Mouse (Mus musculus): ENCODE data around the gene Casq2. TPM values are rescaled to one million over a fixed set of nuclear protein-coding genes. Genes with fewer than 3 reads are reported as not detected.

The Casq2 gene
- 1 to 10 TPM in 1 of 2 experiments, under 1 TPM in 1; 0.96 to 1.9 TPM for total RNA-seq (2021)
- long read RNA-seq, experiment 1, partial matches to known transcripts, result 1 of 1 reads
- long read RNA-seq, experiment 1, other reads (novel, unspliced or antisense), result 0 of 1 reads
- long read RNA-seq, experiment 2, partial matches to known transcripts, result 0 of 6 reads
- long read RNA-seq, experiment 2, other reads (novel, unspliced or antisense), result 3 of 6 reads

GRCm38 (mm10) chr3:102086283-102086682 lies at the start of gene Casq2:
Gene Casq2, plus strand, starts transcription at chr3:102086415.
- DNase-seq (ENCODE audit: low spot score in 2 of 2), result no peak

GRCm38 (mm10) chr3:102037806-102038205 lies 48.4 kb upstream of the Casq2 start:
- DNase-seq (ENCODE audit: low spot score in 2 of 2), result no peak

GRCm38 (mm10) chr3:102038608-102039007 lies 47.6 kb upstream of the Casq2 start:
- no peak for DNase-seq (ENCODE audit: low spot score in 2 of 2)

DNA sequence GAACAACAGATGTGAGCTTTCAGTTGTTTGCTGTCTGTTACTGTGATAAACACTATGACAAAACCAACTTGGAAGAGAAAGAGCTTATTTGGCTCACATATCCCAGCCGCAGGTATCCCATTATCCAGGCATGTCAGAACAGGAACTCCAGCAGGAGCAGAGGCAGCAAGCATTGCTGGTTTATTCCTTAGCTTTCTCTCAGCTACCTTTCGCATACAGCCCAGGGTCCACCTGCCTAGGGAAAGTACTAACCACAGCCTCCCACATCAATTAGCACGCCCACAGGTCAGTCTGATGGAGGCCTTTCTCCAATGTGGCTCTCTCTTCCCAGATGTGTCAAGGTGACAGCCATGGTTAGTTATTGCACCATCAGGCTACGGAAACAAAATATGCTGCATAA lies 44.6 kb upstream of the Casq2 start:
- no peak for DNase-seq (ENCODE audit: low spot score in 2 of 2)

DNA sequence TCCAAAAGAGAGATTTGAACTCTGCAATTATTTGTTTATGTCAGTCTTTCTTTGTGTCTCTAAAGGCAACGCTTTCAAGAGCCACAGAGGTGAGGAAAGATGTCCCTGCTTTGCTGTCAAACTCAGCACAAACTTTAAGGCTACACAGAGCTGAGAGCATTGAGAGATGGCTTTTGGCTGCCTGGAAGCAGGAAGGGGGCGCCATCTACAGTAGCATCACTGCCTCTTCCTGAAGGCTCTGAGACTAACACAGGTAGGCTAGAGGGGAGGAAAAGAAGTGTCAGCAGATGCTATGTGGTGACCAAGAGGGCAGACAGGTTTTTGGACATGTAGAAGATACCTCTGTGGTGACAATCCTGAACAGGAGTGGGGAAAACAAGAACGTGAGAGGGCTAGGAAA lies 41.1 kb upstream of the Casq2 start:
- DNase-seq (ENCODE audit: low spot score in 2 of 2), result no peak

GRCm38 (mm10) chr3:102047532-102047931 lies 38.7 kb upstream of the Casq2 start:
- no peak for DNase-seq (ENCODE audit: low spot score in 2 of 2)

GRCm38 (mm10) chr3:102049207-102050104 lies 36.8 kb upstream of the Casq2 start:
- no peak for DNase-seq (ENCODE audit: low spot score in 2 of 2)

DNA sequence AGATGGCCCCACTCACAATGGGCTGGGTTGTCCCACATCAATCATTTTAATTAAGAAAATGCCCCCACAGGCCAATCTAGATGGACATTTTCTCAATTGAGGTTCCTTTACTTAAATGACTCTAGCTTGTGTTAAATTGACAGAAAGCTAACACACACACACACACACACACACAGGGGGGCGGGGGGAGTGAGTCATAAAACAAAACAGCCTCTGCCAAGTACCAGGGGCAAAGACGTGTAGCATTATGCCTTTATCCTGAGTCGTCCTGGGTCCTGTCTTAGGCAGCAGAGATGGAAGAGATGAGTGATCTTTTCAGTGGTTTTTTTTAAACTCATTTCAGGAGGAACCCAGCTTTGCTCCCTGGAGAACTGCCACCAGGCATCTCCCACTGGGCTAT lies 34.2 kb upstream of the Casq2 start:
- DNase-seq (ENCODE audit: low spot score in 2 of 2), result no peak

DNA sequence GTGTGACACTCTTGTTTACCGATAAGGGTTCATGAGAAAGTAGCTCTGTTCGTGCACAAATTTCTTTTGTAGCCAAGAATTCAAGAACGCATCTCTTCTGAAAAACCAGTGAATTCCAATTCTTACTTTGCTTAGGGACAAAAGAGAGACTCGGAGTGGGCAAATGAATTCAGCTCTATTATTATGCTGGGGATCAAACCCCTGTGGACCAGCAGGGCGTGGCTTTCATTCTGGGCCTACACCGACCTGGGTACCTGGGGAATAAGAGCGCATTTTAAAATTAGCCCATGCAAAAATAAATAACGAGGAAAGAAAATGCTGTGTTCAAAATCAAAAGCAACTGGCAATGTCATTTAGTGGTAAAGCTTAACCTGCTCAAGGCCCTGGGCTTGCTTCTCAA lies 32.9 kb upstream of the Casq2 start:
- no peak for DNase-seq (ENCODE audit: low spot score in 2 of 2)

DNA sequence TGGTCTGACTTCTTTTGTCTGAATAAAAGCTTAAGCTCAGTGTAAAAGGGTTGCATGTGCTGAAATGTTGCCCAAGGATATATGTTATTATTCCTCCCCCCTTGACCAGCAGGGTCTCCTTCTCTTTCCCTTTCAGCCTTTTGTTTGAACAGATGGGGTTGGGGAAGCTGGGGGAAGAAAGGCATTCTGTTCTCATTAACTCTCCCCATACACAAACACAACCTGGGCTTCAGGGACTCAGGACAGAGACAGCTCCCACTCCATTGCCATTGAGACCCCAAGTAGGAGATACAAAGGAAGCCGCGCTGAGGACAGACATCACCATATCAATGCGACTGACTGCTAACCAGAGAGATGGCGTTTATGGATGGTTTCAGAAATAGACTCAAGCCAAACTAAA lies 30.3 kb upstream of the Casq2 start:
- DNase-seq (ENCODE audit: low spot score in 2 of 2), result no peak

- no peak for DNase-seq (ENCODE audit: low spot score in 2 of 2)
These were observed 26.1 kb upstream of the Casq2 start for GRCm38 (mm10) chr3:102060065-102060464.

DNA sequence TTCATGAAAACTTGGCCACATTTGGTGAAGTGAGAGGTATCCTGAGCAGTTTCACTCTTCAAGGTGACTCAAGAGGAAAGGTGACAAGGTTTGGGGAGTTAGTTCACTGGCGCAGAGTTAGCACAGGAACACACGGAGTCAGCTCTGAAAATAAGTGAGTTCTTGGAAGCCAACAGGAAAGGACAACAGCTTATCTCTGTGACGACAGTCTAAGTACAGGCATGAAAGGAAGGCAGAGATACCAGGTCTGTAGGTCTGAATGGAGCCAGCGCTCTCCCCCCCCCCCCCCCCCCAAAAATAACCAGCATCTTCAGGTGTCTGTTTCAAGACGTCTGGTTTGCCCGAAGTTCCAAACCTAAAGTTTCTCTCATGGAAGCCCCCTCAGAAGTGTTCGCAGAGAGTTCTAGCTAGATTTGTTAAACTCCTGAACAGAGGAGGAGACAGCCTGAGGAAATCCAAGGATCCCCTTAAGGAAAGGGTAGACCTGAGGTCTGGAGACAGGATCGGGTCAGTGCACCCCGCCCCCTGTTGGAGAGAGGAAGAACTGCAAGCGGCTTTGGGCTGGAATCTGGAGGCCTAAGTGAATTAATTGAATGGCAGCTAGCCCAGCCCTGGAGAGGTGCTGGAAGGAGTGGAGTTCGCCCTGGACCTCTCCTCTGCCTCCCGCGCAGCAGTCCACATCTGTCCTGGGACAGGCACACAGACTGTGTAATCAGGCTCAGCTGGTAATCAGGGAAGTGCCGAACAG lies 24.1 kb upstream of the Casq2 start:
- peak; percentile 62 to 64 for DNase-seq (ENCODE audit: low spot score in 2 of 2)

- DNase-seq (ENCODE audit: low spot score in 2 of 2), result no peak
These were observed 23.6 kb upstream of the Casq2 start for GRCm38 (mm10) chr3:102062671-102063010.

GRCm38 (mm10) chr3:102063273-102064120 lies 22.7 kb upstream of the Casq2 start:
- DNase-seq (ENCODE audit: low spot score in 2 of 2), result no peak

GRCm38 (mm10) chr3:102064566-102064965 lies 21.6 kb upstream of the Casq2 start:
- DNase-seq (ENCODE audit: low spot score in 2 of 2), result no peak

GRCm38 (mm10) chr3:102067306-102067705 lies 18.9 kb upstream of the Casq2 start:
- no peak for DNase-seq (ENCODE audit: low spot score in 2 of 2)

DNA sequence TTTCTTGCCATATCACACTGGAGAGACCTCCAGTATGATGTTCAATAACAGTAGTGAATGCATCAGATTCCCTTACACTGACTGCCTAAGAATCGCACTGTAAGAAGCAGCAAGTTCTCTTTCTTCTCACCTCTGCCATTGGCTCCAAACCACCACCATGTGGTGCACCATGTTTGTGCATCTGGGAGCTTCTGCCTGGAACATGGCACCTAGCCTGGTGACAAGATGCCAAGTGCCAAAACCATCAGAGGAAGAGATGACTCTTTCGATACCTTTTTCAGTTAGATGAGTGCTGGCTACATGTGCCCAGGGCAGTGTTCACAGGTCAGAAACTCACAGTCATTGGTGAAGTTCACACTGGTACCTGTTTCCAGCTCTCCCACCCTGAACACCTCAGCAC lies 18.4 kb upstream of the Casq2 start:
- DNase-seq (ENCODE audit: low spot score in 2 of 2), result peak in 1 of 2 experiments; percentile 5

- no peak for DNase-seq (ENCODE audit: low spot score in 2 of 2)
These were observed 17.0 kb upstream of the Casq2 start for GRCm38 (mm10) chr3:102069260-102069659.

GRCm38 (mm10) chr3:102069686-102070085 lies 16.5 kb upstream of the Casq2 start:
- no peak for DNase-seq (ENCODE audit: low spot score in 2 of 2)

- no peak for DNase-seq (ENCODE audit: low spot score in 2 of 2)
These were observed 15.9 kb upstream of the Casq2 start for GRCm38 (mm10) chr3:102070360-102070759.

DNA sequence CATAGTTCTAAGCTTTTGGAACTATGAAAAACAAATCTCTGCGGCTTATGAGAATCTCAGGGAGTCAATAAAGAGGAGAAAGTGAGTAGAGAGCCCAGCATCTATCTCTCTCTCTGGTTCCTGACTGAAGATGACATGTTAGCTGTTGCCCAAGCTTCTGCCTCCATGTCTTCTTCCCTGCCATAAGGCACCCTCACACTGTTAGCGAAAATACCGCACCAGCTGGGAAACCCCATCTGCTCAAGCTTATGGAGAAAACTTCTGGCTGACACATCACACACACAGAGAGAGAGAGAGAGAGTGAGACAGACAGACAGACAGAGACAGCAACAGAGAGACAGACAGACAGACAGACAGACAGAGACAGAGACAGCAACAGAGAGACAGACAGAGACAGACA lies 15.2 kb upstream of the Casq2 start:
- no peak for DNase-seq (ENCODE audit: low spot score in 2 of 2)

All from adrenal gland, adult 18-20 months (tissue).